ENCODE assay signal across 9 mouse cellular contexts in the genomic region with DNA sequence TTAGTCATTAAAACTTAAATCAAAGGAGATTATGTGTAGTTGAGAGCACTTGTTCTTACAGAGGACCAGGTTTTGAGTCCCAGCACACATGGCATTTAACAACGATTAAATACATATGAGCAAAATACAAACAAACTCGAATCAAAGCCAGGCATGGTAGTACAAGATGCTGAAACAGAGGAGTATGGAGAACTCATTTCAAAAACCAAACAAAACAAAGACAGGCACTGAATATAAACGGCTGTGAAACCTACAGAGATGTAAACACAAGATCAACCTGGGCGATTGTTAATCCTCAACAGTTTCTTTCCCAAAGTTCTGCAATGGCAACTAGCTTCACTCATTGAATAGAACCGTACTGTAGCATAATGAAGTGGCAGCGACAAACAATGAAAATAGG. TPM values are rescaled to one million over a fixed set of nuclear protein-coding genes. Genes with fewer than 3 reads are reported as not detected.
DNase-seq lines count a peak whose midpoint lies in the region; ATAC-seq and TF ChIP-seq lines count a peak whose summit lies in the region.
"Had no signal": no experiment of that assay in that cellular context is flagged by ENCODE, and none has a peak within 500 bp of the region (broad histone marks: within the 10 kb centered on the region; RNA-seq: fewer than 3 reads in every experiment).

No protein-coding gene starts in this region.

- no peak for TF ChIP-seq POLR2A in embryonic fibroblast, embryonic 13.5 days (IDR thresholded peaks at IDR 0.05; ENCODE audit: low read depth, low read length)

- no peak for TF ChIP-seq CTCF in layer of hippocampus, adult 2 months (conservative IDR thresholded peaks at IDR 0.05)
- TF ChIP-seq CTCF in embryonic fibroblast, embryonic 13.5 days (IDR thresholded peaks at IDR 0.05; ENCODE audit: borderline replicate concordance, insufficient read depth, low read length), result no peak

- peak overlapping the region; percentile 97 for H3K9ac ChIP-seq in neural tube, embryonic 13.5 days

- peak overlapping the region; percentile 76 for H3K4me2 ChIP-seq in neural tube, embryonic 13.5 days

- peak overlapping the region; percentile 74 for H3K4me3 ChIP-seq in layer of hippocampus, adult 2 months
- peak overlapping the region; percentile 44 for H3K4me3 ChIP-seq in embryonic fibroblast, embryonic 13.5 days (ENCODE audit: insufficient read depth, low read length)
- H3K4me3 ChIP-seq in limb, embryonic 10.5 days, result peak overlapping the region; percentile 97
- H3K4me3 ChIP-seq in neural tube, embryonic 13.5 days, result peak overlapping the region; percentile 91

- no peaks in the 10 kb centered on the region for H3K9me3 ChIP-seq in limb, embryonic 10.5 days (replicated peaks)
- H3K9me3 ChIP-seq in neural tube, embryonic 13.5 days, result no peaks in the 10 kb centered on the region; the same call in 1 of the 2 replicates

- ATAC-seq in neural tube, embryonic 13.5 days (ENCODE audit: low read depth), result no peak

- no peak for DNase-seq in layer of hippocampus, adult 2 months (ENCODE audit: low spot score in 2 of 2)
- DNase-seq in layer of hippocampus, postnatal 25 days (ENCODE audit: extremely low spot score in 1 of 2, low spot score in 1 of 2), result no peak
- DNase-seq in limb, embryonic 10.5 days (ENCODE audit: low spot score), result no peak
- DNase-seq in cerebellum, adult 9-11 months, result no peak
- no peak for DNase-seq in frontal cortex, postnatal 25 days (ENCODE audit: low spot score in 2 of 2)
- DNase-seq in cerebellum, postnatal 25 days, result no peak
- DNase-seq: lung, postnatal 4 days had no signal

- peaks cover 16% of the 10 kb centered on the region for H3K36me3 ChIP-seq in limb, embryonic 10.5 days
- peaks cover 7% of the 10 kb centered on the region; the same call in 1 of the 2 replicates for H3K36me3 ChIP-seq in neural tube, embryonic 13.5 days

- H3K27me3 ChIP-seq in limb, embryonic 10.5 days (ENCODE audit: low read depth, poor library complexity, severe bottlenecking), result no peaks in the 10 kb centered on the region
- no peaks in the 10 kb centered on the region for H3K27me3 ChIP-seq in neural tube, embryonic 13.5 days

- no peak overlapping the region; the same call in 1 of the 2 replicates for H3K27ac ChIP-seq in layer of hippocampus, adult 2 months
- H3K27ac ChIP-seq in embryonic fibroblast, embryonic 13.5 days (ENCODE audit: insufficient read depth, low read length), result no peak overlapping the region
- H3K27ac ChIP-seq in limb, embryonic 10.5 days, result no peak overlapping the region
- H3K27ac ChIP-seq in neural tube, embryonic 13.5 days (replicated peaks), result no peak overlapping the region

- peaks cover 3% of the 10 kb centered on the region; the same call in 1 of the 2 replicates for H3K4me1 ChIP-seq in embryonic fibroblast, embryonic 13.5 days (ENCODE audit: control insufficient read depth, insufficient read depth, low read length)
- peaks cover 13% of the 10 kb centered on the region for H3K4me1 ChIP-seq in limb, embryonic 10.5 days
- H3K4me1 ChIP-seq in neural tube, embryonic 13.5 days (replicated peaks), result peaks cover 32% of the 10 kb centered on the region

- WGBS in limb, embryonic 10.5 days, result 45% methylated on average over 6 of the region's 6 CpGs
- WGBS in neural tube, embryonic 13.5 days, result 38% methylated on average over 6 of the region's 6 CpGs

RNA-seq across cellular contexts. Expression of a gene that starts 1.8 kb away (rescaled TPM):
- total RNA-seq in layer of hippocampus, adult 2 months (2021), result 100 to 1,000 TPM; 186 to 194 TPM
- 100 to 1,000 TPM; 186 to 189 TPM for total RNA-seq in layer of hippocampus, postnatal 25 days (2021)
- 39.2 and 42.7 TPM in 2 replicates for polyA plus RNA-seq in embryonic fibroblast, embryonic 13.5 days (2011; ENCODE audit: insufficient read length, low read depth, missing spikeins)
- 29.6 and 36.2 TPM in 2 replicates for polyA plus RNA-seq in limb, embryonic 10.5 days (2016; fragmentation: Nextera tagmentation; extraction: Ambion mirVana)
- 58.2 and 61.3 TPM in 2 replicates for polyA plus RNA-seq in neural tube, embryonic 13.5 days (2015; fragmentation: Nextera tagmentation; extraction: Ambion mirVana)

RNA-seq across cellular contexts. Expression of a gene that starts 36.1 kb away (rescaled TPM):
- 10 to 100 TPM; 12.7 to 12.8 TPM for total RNA-seq in layer of hippocampus, adult 2 months (2021)
- 10 to 100 TPM; 10.1 to 13.5 TPM for total RNA-seq in layer of hippocampus, postnatal 25 days (2021)
- 1.3 and 2.3 TPM in 2 replicates for polyA plus RNA-seq in embryonic fibroblast, embryonic 13.5 days (2011; ENCODE audit: insufficient read length, low read depth, missing spikeins)
- polyA plus RNA-seq in limb, embryonic 10.5 days (2016; fragmentation: Nextera tagmentation; extraction: Ambion mirVana), result 0.98 and 2.0 TPM in 2 replicates
- polyA plus RNA-seq in neural tube, embryonic 13.5 days (2015; fragmentation: Nextera tagmentation; extraction: Ambion mirVana), result 3.1 and 4.0 TPM in 2 replicates

Comparison
In these comparisons a context has a peak if more than half of its experiments do, and no peak if none do; other contexts are left out.
1. H3K4me3 ChIP-seq: peak in every context shown above with its lines; median percentile 97 in limb, embryonic 10.5 days; 91 in neural tube, embryonic 13.5 days; 74 in layer of hippocampus, adult 2 months; 44 in embryonic fibroblast, embryonic 13.5 days.